Mouse (Mus musculus) CD8-positive naive resting alpha-beta T cell, adult 2 months (primary cell): Measurements from ENCODE around the gene Nfatc3.
A peak's percentile ranks its signal among the peaks of the same experiment; 100 is the strongest.

Experiments
- DNase-seq, 2 experiments: peaks; one replicate each; pipeline ENCODE4 v3.0.0; 2022; ENCODE audit warnings: low read depth in 2 of 2, low spot score in 2 of 2

Nfatc3 gene

GRCm38 (mm10) chr8:106140769-106141168 lies 82.1 kb downstream of the Nfatc3 start:
- DNase-seq, result peak; percentile 80 to 83

- no peak for DNase-seq
Measured at GRCm38 (mm10) chr8:106145331-106145730, 86.7 kb downstream of the Nfatc3 start.

- no peak for DNase-seq
Measured at GRCm38 (mm10) chr8:106146014-106146413, 87.4 kb downstream of the Nfatc3 start.

- DNase-seq, result no peak
Measured at GRCm38 (mm10) chr8:106147868-106148565, 89.4 kb downstream of the Nfatc3 start.

DNA sequence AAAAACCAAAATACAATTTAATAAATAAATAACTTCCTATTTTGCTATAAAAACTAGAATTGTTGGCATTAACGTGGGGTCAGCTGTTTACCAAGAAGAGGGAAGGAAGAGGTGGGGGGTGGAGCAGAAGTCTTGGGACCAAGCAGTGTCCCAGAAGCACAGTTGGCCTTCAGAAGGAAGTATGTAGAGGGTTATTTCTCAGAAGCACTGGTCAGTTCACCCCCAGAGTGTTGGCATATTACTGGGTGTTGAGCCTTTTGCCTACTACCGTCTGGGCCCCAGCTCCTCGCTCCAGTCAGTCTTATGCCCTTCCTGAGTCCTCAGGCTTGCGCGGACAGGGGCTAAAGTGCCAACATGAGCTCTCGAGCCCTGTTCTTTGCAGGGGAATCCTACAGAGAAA lies 90.4 kb downstream of the Nfatc3 start:
- DNase-seq, result no peak

GRCm38 (mm10) chr8:106149801-106150652 lies 91.4 kb downstream of the Nfatc3 start, which contains the start of gene Pla2g15:
TSS of gene Pla2g15 (plus strand) at chr8:106150399.
- peak; percentile 82 to 91 for DNase-seq

- no peak for DNase-seq
Measured at GRCm38 (mm10) chr8:106150653-106151000, 92.0 kb downstream of the Nfatc3 start.

DNA sequence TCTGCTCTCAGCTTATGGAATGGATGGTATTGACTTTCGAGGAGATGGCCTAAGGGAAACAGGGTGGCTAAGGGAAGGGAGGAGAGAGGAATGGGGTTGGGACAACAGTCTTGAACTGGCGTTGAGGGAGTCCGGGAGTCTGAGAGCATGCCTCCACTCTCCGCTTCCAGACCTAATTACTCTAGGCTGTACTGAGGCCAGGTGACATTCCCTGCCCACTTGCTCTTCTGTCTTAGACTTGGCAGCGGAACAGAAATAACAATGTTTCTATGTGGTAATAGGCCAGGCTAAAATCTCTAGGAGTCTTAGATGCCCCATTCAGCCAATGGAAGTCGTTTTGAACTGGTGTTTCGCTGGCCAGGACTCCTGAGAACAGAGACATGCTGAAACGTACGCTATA lies 92.4 kb downstream of the Nfatc3 start:
- no peak for DNase-seq

- DNase-seq, result no peak
Measured at GRCm38 (mm10) chr8:106152876-106153275, 94.2 kb downstream of the Nfatc3 start.

DNA sequence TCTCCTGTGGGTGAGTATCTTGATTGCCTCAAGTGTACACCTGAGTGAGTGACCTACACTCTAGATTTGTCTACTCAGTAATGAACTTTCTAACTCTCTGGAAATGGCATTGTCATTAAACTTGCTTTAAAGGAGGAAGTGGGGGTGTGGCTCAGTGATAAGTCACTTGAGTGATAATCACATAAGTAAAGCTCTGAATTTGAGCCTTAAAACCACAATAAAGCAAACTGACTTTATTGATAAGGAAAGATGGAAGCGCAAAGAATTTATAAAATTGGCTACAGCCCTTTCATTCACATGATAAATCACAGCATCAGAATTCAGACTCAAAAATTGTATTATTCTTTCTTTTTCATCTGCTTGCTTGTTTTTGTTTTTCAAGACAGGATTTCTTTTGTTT lies 98.8 kb downstream of the Nfatc3 start:
- DNase-seq, result no peak

DNA sequence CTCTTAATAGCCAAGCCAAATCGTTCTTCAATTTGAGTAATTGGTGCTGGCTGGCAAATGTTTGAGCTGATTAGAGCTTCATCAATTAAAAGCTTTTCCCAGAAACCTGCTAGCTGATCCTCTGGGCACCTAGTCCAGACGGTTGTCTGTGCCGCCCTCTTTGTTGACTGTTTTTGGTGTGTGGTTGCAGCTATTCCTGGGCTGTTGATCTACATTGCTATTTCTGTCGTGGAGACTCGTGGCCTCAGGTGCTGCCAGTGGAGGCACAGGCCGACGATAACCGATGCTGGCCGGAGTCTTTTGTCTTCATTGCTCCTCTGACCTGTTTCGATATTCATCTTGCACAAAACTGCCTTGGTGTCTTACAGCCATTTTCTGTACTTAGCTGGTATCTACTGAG lies 99.7 kb downstream of the Nfatc3 start:
- DNase-seq, result no peak

DNA sequence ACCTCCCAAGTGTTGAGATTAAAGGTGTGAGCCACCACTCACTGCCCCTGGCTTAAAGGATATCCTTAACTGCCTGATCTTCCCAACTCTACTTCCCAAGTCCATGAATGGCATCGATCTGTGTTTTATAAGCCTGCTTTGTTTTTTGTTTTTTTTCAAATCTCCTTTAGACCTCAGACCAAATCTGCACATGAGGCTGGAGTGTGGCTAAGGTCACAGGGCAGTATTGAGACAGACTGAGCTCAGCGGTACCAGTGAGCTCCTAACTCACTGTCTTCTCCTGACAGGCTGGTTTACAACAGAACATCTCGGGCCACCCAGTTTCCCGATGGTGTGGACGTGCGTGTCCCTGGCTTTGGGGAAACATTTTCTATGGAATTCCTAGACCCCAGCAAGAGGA lies 101.2 kb downstream of the Nfatc3 start:
- no peak for DNase-seq

GRCm38 (mm10) chr8:106163251-106163650 lies 104.6 kb downstream of the Nfatc3 start:
- no peak for DNase-seq

DNA sequence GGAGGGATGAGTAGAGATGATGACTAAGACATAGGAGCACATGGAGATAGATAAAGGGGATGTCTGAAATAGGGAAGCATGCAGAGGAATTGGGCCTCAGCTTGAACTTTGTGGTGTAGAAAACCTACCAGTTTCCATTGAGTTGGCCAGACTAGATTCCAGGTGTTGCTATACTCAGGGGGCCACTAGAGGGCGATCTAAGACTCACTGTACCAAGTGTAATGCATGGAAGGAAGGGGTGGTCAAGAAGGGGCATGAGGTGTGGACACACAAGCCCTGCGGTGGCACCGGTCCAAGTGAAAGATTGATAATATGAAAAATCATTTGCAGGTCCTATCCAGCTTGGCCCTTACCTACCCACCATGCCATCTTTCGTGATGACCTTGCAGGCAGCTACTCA lies 106.8 kb downstream of the Nfatc3 start:
- peak; percentile 62 to 73 for DNase-seq

DNA sequence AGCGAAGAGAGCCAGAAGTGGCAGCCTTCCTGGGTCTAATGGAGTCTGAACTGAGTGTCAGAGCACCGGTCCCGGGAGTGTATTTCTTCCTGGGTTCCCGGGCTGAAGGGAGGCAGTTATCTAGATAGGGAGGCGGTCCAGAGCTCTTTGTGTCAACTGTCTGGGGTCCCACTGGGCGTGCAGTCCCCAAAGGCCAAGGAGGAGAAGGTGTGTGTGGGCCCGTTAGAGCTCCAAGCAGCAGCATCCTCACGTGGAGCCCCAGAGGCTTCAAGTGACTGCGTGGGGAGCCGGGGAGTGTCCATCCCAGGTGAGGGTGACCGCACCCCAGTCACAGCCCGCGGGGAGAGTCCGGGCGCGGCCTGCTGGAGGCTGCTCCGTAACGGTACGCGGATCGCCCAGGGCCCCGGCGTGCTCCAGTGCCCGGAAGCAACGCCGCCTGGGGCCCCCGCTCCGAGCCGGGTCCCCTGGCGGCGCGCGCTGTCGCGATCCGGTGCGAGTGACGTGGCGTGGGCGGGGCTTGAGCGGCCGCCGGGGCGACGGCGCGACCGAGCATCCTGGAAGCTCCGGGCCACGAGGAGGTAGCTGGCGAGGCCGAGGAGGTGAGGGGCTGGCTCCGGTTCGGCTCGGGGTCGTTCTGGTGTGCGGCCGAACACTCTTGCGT lies 109.8 kb downstream of the Nfatc3 start, which contains the start of gene Slc7a6:
Slc7a6 (plus strand) TSS at position 502 of the 661 bp plus-strand sequence.
- DNase-seq, result peak; percentile 80 to 82

DNA sequence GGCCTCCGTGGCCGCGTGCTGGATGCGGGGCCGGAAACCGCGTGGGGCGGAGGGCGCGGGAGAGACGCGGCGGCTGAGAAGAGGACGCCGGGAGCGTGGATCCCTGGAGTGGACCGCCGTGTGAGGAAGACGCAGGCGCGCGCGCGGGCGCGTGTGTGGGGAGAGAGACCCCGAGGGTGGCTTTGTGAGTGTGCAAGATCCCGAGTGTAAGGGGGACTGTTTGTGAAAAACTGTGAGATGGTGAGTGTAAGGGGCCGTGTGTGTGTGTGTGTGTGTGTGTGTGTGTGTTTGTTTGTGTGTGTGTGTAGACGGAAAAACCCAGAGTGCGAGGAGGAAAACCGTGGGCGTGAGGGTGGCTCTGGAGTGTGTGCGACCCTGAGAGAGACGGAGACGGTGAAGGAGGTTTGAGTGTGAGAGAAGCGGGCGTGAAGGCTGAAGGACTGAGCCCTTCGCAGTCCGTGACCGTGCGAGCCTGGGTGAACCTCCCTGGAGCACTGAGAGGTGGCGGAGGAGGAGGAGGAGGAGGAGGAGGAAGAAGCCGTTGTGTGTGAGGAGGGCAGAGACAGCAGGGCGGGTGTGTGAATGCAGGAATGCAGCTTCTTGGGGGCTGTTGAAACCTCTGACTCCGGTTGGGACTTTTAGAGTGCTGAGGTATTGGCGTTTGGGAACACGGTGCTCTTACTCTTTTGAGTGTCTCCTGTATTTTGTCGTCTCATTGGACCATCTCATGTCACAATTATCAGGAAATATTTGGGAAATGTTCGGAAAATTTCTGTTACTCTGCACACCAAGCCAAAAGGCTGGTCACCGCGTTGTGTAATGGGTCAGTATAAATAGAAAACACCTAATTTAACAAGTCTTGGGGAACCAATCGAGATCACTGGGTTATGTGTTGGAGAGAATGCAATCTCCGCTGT lies 110.6 kb downstream of the Nfatc3 start:
- peak in 1 of 2 experiments; percentile 47 for DNase-seq

DNA sequence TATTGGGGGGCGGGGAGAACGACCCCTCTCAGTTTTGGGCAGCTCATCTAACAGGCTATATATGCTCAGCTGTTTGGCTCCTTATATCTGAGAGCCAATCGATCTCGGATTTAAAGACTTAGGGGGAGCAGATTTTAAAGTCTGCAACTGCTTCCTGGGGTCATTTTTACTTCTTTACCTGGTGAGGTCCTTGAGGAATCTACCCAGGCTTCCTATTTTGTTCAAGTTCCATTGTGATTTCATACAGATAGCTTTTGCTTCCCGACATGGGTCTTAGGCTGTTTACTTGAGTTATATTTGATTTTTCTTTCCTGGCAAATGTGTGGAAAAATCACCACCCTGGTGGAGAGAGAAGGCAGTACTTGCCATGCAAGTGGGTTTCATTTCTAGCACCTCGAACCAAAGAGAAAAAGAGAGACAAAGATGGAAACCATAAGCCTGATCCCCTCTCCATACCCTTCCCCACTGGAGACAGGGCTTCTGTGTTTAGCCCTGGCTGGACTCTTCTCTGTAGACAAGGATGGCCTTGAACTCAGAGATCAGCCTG lies 111.4 kb downstream of the Nfatc3 start:
- no peak for DNase-seq

DNA sequence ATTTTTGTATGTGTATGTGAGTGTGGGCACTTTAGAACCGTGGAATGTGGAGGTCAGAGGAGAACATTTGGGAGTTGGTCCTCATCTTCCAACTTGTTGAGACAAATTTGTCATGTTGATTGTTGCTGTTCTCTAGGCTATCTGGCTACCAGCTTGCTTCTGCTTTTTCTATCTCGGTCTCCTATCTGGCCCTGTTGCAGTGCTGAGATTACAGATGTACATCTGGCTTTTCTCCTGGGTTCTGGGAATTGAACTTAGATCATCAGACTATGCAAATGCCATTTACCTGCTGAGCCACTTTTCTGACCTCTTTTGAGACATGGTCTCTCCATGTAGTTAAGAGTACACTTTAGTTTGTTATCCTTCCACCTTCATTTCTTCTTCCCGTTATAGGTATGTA lies 114.9 kb downstream of the Nfatc3 start:
- DNase-seq, result no peak

GRCm38 (mm10) chr8:106176891-106177290 lies 118.3 kb downstream of the Nfatc3 start:
- DNase-seq, result no peak

DNA sequence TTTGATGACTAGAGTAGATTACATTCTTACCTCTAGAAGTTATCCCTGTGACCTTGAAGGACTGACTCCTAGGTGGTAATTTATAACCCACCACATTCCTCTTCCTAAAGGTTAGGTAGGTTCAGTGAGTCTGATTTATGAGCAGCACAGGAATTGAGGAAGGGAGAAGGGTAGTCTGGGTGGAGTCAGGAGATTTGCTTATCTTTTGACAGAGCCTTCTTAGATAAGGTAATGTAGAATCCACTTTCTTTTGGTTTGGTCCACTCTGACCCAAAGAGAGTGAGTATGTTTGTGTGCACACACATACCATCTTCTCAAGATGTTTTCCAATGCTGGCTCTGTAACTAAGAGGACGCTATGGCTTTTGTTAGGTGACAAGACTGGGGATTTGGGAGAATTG lies 119.0 kb downstream of the Nfatc3 start:
- DNase-seq, result no peak
